Mouse (Mus musculus): ENCODE results near the gene Ctbp2.

GRCm38 (mm10) chr7:133115886-133116285, 8.3 kb downstream of the Ctbp2 start:
- TF ChIP-seq GATA1 (IDR thresholded peaks at IDR 0.05; ENCODE audit: borderline replicate concordance, low read length) (no peak), FLI1 (IDR thresholded peaks at IDR 0.05; ENCODE audit: low read length) (no peak)

Measured in megakaryocyte, embryonic 14.5 days (primary cell).